Mouse (Mus musculus): ENCODE measurements at regions not wholly inside any gene's neighbourhood (a gene's known extent, or its start where the extent isn't known, plus 50 kb on each side); places are given as distances from the start of the nearest gene placed in this dataset.

DNA sequence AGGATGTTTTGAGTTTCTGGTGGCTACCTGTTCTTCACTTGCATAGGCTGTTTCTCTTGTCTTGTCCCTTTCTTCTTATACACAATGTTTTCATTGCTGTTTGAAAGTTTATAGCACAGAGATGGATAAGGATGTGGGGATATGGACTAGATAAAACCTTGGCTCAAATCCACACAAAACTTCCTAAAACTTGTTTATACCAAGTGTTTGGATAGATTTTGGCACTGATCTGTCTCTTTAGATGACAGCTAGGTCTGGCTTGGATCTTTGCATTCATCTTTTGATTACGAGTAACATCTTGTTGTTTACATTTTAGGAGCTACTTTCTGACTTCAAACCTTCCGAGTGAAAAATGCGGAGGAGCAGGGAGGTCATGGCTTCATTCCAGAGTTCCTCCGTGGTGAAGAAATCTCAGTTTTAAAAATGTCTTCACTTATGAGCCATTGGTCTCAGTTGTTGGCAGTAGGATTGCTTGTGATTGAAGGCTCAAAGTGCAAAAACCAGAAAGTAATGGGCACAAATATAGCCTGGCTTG is 190.1 kb upstream of the Pkn2 start:
- TF ChIP-seq CTCF (IDR thresholded peaks at IDR 0.05), result no peak
- TF ChIP-seq EP300 (IDR thresholded peaks at IDR 0.05), result peak; percentile 57; the same call in 1 of the 2 replicates

Data from lung, postnatal 0 days (tissue).